Mouse (Mus musculus) E14TG2a.4 (cell line): ENCODE measurements around the gene Olfr304.

Experiments used
- H3K27me3 ChIP-seq: 2 replicates; pipeline ENCODE4 v1.6.1; 2014; ENCODE audit warnings: low read length, control low read depth; ENCODE audit not compliant: insufficient read depth
- H3K36me3 ChIP-seq: 2 replicates; pipeline ENCODE4 v1.6.1; 2014; ENCODE audit warnings: low read length, control low read depth; ENCODE audit not compliant: insufficient read depth
- H3K4me1 ChIP-seq: replicated peaks from 2 replicates; pipeline ENCODE4 v1.6.1; 2014; ENCODE audit warnings: low read depth, low read length, control low read depth
- H3K4me3 ChIP-seq: replicated peaks from 2 replicates; pipeline ENCODE4 v1.5.1; 2014; ENCODE audit warnings: mild to moderate bottlenecking, low read length
- H3K9me3 ChIP-seq: 2 replicates; pipeline ENCODE4 v1.6.1; 2014; ENCODE audit warnings: low read length, control low read depth
- CTCF ChIP-seq: conservative IDR thresholded peaks from 2 replicates; pipeline ENCODE4 v1.5.1; 2014; ENCODE audit warnings: low read length
- POU5F1 ChIP-seq: IDR thresholded peaks from 2 replicates; pipeline ENCODE4 v1.6.1; 2014; ENCODE audit warnings: low read length, borderline replicate concordance

Gene Olfr304

DNA sequence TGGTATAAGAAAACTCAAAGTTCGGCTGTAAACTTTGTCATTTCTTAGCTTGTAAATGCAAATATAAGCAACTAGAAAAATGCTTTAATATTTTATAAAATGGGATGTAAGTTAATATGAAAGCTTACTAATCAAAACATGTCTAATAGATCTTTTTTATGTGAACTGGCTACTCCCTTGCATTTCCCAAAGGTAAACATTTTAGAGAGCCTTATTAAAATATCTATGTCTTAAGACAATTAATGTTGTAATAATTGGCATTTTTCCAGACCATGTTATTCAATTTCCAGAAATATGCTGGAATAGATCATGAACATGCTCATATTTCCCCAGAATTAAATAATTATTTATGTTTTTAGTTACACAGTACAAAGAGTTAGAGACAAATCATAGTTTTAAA lies 49.0 kb downstream of the Olfr304 start, which contains the start of gene Olfr307:
Olfr307 (minus strand) TSS at position 101 of the 400 bp plus-strand sequence.
- TF ChIP-seq CTCF (no peak), POU5F1 (no peak)
- Histone ChIP-seq H3K36me3 (no peaks in the 10 kb centered on the region), H3K4me1 (peaks cover 12% of the 10 kb centered on the region)

More for the DNA sequence above, 49.0 kb downstream of the Olfr304 start, which contains the start of gene Olfr307:
- H3K4me3 ChIP-seq, result no peak within 1 kb of the TSS
- H3K27me3 ChIP-seq, result no peaks in the 10 kb centered on the region
- no peaks in the 10 kb centered on the region for H3K9me3 ChIP-seq
